Mouse (Mus musculus) spleen, postnatal 14 days (tissue): ENCODE results near the gene Pgls.

ENCODE experiments used
- DNase-seq, 2 experiments: peaks; one replicate each; pipeline ENCODE4 v3.0.0; 2021 to 2022; ENCODE audit warnings: low spot score in 2 of 2

Gene Pgls

DNA sequence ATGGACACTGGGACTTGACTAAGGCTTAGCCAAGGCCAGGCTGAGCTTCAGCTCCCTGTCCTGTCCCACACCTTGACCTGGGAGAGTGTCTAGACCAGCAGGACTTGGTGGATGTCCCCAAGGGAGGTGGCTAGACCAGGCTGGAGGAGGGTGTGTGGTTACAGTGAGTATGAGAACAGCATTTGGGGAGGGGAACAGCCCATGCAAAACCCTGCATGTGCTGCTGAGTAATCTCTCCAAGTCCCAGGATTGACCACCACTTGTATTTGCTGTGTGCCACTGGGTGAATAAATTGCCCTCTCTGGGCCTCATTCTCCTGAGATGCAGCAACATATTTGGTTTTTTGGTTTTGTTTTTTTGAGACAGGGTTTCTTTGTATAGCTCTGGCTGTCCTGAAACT is 6.4 kb downstream of the Pgls start:
- no peak for DNase-seq

DNA sequence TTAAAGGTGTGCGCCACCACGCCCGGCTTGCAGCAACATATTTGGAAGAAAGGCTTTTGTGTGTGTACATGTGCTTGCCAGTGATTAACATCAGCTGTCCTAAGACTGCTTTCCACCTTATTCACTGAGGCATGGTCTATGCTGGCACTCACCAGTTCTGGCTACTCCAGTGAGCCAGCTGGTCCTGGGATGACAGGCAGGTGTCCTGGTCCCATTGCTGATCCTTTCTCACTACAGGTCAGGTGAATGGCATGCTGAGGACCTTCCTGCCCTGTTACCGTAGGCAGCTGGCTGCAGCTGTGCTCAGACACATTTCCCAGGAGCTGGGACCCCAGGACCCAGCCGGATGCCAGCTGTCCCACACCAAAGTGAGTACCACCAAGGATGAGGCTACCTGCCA is 6.9 kb downstream of the Pgls start:
- no peak for DNase-seq

DNA sequence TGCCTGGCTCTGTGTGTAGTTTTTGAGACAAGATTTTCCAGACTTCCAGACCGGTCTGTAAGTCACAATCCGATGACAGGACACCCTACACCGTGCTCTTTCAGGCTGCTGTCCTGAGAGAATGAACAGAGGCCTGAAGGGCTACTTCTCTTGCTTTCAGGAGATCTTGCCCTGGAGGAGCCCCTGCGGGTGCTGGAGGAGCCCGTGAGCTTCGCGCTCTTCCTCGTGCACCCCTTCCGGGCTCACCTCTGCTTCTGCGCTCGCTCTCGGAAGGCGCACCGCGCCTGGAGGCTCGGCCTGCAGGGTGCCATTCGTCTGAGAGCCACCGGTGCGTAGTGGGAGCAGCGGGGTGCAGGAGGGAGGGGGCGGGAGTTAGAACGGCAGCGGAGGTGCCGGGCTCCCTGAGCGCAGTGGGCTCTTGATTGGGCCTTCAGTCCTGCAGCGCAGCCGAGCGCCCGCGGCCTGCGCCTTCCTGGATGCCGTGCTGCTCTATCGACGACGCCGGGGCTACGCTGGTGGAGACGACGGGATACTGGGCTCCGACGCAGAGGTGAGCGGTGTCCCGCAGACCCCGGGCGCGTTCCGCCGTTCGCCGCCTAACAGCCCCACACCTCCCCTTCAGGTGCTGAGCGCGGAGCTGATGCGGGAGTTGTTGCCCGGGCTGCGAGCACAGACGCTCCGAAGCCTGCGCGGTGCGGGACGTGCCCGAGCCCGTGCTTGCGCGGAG is 10.1 kb downstream of the Pgls start:
- DNase-seq: no peak

DNA sequence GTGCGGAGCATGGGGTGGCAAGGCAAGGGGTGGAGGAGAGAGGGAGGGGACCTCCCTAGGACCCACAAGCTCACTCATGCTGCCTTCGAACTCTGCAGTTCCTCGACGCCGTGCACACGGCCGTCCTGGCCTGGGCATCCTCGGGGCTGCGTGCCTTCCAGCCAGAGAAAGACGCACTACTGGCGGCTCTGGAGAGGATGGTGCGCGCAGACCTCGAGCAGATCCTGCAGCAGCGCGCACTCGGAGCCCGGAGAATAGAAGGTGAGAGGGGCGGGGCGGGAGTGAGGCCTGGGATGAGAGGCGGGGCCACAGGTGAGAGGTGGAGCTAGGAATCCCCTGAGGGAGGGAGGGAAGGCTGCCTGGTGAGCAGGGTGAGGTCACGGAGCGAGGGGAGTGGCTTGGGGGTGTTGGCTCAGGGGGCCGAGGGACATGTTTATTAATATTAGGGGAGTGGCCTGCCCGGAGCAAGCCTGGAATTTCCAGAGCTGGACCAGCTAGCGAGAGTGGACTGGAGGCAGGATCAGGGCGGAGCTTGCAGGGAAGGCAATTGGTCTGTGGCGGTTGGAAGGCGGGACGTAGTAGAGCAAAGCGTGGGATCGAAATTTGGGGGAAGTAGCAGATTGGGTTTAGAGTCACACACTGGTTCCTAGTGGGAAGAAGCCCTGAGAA is 10.8 kb downstream of the Pgls start:
- DNase-seq: no peak

DNA sequence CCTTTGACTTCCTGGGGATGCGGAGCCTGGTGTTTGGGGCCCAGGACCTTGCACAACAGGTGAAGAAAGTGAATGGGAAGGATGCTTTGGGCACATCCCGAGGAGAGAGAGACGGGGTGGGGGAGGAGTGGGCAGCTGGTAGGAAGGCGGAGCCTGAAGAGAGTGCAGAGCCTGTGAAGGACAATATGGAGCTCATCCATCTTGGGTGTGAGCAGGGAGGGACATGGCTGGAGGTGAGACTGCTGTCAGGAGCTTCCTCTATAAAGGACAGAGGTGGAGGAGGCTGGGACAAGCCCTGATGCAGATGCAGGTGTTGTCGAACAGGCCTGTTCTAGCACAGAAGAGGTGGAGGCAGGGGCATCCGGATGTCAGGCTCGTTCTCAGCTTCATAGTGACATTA is 12.0 kb downstream of the Pgls start:
- DNase-seq: no peak

DNA sequence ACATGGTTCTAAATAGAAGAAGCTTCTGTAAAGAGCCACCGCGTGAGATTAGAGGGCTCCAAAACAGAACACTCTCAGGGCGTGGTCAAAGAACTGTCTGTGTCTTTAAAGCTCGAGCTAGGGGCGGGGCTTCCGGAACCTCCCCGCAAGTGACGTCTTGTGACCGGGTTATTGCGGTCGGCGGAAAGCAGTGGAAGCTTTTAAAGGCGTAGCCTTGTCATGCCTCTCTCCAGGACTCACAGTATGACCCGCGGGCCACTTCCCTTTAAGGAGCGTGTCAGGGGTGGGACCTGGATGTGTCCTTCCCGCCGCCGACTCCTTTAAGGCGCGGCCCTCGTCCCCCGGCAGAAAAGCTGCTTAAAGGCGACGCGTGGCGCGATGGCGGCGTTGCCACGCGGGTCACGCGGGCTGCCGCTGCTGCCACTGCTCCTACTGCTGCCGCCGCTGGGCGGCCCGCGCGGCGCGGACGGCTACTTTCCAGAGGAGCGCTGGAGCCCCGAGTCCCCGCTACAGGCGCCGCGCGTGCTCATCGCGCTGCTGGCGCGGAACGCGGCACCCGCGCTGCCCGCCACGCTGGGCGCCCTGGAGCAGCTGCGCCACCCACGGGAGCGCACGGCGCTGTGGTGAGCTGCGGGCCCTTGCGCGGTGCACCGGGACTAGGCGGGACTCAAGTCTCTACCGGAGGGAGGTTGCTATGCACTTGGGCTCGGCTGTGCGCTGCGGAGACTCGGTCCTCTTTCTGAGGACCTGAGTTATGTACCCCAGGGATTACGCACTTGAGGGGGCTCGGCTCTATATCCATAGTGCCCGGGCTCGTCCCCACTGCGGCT is 19.1 kb downstream of the Pgls start, which contains the start of gene Colgalt1:
Gene Colgalt1, plus strand, starts transcription at position 177 of the 830 bp plus-strand sequence.
- DNase-seq: peak; percentile 90 to 94

DNA sequence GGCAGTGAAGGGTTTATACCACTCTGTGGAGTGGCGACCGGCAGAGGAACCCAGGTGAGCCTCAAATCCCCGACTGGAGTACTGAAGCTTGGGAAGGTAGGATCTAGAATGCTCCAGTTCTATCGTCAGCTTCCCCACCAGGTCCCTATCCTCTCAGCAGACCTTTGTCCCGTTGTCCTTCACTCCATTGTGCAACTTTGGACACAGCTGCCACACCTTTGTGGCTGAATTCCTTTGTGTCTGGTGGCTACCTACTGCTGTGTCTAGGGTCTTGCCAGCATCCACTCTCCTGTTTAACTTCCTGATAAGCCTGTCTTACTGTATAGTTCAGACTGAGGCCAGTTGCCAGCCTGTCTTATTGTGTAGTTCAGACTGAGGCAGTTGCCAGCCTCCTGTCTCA is 20.2 kb downstream of the Pgls start:
- DNase-seq: no peak

DNA sequence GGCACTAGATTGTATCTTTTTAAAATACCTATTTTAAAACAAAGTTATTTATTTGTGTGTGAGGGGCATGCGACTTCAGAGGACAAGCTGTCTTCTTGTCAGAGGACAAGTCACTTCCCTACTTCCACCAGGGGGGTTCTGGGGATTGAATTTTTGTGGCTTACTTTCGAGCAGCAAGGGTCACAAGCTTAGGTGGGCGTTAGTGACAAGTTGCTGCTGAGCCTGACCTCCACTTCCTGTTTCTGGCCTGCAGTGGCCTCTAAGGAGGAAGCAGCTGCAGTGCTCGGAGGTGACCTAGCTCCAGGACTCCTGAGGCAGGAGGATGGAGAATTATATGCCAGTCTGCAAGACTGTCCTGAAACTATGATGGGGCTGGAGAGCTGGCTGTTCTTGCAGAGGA is 21.4 kb downstream of the Pgls start:
- no peak for DNase-seq

DNA sequence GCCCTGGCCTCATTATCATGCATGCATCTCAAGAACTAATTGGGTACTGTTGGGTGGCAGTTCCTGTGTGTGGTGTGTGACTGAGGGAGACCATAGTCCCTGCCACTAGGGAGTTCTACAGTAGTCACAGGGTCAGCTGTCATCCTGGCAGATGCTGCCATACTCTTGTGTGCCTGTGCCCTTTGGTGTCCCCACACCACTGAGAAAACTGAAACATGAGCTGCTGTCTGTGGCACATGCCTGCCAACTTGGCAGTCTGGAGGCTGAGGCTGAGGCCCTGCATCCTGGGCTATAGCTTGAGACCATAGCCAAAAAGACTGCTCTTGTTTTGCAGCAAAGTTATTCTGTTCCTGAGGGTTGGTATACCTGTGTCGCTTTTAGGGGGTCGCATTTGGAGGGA is 27.8 kb downstream of the Pgls start:
- DNase-seq: no peak

DNA sequence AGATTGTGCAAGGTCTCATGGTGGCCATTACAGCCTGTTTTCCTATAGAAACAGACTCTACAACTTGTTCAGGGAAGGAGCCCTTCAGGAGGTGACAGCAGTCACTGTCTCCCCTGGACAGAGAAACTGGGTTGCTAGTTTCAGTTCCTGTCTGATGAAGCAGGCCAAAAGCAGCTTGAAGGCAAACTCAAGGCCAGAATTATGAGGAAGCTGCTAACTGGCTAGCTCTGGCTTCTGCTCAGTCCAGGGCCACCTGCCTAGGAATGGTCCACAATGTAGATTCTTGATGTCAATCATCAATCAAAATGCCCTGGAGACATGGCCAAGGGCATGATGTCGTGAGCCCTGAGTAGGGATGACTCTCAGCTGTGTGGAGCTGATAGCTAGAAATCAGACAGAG is 33.1 kb downstream of the Pgls start:
- no peak for DNase-seq

DNA sequence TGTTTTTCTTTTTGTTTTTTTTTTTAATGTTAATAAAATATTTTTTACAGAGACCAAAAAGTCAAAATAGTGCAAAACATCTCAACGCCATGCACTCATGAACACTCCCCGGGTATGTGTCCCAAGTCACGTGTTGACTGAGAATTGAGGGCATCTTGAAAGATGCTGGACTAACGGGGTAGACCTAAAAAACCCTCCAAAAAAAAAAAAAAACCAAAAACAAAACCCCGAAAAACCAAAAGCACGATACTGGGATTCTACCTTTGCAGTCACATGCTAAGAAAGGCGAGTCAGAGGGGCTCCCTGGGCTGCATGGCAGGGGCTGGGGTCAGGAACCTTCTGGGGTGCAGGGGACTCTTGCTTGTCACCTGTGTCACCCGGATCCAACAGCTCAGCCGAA is 34.8 kb downstream of the Pgls start:
- no peak for DNase-seq

DNA sequence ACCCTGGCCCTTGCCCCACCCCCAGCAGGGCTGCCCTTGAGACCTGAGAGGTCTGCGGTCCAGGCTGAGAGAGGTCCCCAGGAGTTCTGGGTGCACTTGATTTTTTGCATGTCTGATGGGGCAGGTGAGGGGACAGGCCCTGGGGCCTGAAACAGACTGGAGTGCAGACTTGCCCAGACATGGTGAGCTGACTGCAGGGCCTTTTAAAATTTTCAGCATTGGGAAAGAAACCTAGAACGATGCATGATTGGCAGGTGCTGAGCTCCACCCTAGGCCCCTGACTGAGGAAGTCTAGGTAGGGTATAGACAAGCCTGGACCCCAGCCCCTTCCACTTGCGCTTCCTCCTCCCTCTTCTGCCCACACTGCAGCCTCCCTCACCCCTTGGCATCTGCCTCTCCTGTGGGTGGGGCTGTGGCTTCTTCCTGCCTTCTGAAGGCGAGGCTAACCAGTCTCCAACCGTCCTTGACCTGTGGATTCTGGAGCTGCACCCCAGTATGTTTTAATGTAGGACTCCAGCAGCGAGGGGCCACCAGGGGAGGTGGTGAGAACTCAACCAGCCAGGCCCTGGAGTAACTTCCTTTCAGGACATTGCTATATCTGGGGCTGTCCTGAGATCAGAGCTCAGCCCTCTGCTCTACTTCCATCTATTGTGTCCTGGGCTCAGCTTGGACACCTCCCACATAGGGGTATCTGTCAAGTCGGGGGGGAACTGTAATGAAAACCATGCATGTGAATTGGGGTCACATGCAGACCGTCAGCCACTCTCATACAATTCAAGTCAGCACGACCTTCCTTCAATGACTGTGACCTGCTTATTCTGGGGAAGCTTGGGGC is 35.5 kb downstream of the Pgls start:
- no peak for DNase-seq

DNA sequence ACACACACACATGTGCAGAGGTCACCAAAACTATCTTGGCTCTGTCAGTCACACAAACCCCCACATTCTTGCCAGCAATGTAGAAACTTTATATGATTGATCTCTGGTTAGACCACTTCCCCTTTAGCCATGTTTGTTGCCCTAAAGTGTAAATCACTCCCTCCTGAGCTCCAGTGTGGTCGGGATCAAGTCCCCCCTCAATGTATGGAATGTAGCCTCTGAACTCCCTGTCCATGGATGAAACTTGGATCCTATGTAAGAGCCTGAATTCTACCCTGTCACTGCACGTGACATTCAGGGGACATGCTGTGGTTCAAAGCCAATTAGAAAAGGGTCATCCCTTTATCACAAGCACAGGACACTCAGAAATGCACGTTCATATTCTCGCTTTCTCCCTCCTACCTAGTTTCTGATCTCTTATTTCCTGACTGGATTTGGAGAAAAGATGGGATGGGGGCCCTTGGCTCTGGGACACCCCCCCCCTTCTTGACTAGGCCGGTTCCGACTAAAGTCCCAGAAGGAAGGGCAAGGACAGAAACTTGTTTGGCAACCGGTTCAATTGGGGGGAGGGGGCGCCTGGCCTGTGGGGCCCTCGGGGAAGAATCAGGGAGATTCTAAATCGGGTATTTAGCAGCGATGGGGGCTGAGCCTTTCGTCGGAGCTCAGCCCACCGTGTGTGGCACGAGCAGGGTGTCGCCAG is 36.6 kb downstream of the Pgls start:
- no peak for DNase-seq

DNA sequence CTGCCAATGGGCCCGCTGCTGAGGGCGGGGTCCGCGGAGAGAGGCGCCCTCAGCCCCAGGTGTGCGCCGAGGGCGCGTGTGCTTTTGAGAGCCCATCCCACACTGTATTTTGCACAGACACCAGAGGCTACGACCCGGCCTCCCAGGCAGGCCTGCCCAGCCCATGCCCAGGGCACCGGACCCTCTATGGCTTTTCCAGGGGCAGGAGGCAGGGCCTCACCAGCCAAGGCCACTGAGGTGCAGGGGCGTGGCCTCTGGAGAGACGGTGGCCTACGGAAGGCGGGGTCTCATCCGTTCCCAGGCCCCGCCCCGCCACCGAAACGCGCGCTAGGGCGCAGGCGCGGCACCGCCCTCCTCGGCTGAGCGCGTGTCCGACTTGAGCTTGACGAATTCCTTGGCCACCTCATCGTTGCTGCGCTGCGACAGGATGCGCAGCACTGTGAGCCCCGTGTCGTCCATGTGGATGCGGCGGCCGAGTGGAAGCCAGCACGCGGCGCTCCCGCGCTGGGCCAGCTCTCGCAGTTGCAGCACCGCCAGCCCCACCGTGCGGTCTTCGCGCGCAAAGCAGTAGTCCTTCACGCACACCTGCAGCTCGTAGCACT is 37.2 kb downstream of the Pgls start:
- DNase-seq: peak; percentile 87

DNA sequence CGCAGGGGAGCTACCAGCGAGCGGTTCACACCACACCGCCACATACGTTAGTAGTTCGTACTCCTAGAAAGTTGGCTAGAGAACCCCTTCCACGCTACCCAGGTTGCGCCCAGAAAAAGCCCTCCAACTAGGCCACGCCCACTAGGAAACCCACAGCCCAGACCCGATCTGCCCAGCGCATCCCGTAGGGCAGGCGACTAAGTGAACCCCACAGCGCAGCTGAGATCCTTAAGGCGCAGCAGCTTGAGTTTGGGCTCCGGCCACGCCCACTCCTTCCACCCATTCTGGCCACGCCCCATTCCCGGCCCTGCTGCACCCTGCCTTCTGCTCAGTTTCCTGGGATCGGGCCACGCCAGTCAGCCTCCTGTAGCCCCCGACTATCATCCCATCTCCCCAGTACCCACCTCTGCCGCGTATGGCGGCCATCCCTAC is 37.8 kb downstream of the Pgls start:
- no peak for DNase-seq

DNA sequence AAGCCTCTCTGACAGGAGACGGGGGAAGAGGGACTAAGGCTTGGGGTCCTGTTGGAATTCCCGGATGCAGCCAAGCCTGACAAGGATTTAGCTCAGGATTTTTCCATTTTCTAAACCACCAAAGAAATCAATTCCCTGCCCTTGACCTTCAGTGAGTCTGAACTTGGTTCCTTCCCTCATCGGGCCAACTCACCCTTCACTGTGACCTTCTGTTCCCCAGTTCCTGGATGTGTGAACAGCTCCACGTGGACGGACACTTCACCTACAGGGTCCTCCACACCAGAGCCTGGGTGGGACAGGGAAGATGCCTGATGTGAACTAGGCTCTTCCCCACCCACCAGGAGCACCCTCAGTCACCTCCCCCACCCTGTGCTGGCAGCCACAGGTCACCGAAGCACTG is 38.8 kb downstream of the Pgls start:
- DNase-seq: no peak

DNA sequence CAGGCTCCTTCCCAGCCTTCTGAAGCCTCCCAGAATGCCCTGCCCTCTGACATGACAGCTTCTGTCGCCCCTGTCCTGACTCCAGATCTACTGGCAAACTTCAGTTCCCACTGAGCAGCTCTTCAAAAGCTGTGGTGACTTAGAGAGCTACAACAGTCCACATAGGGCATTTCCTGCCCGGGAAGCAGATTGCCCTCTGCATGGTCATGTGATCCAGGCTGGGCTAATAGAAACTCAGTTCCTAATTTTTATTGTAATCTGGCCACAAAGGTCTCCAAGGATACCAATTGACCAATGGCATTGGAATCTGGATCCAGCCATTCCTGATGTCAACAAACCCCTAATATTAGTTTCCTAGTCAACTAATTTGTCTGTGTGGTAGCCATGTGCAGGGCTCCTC is 39.9 kb downstream of the Pgls start:
- DNase-seq: no peak

DNA sequence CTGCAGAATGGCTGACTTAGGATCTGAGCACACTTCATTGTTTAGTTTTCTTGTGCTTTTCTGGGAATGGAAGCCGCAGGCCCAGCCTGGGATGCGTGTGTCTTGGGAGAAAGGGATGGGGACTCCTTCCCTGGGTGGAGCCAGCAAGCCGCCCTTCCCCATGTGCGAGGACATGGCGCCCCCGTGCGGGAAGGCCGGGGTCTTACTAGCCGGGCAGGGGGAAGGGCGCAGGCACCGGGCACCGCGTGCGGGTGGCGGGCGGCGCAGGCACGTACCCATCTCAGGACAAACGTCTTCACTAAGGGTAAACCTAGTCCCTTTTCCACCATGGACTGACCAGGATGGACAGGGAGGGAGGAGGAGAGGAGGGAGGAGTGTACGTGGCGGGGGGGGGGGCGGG is 41.2 kb downstream of the Pgls start:
- peak; percentile 60 to 75 for DNase-seq

DNA sequence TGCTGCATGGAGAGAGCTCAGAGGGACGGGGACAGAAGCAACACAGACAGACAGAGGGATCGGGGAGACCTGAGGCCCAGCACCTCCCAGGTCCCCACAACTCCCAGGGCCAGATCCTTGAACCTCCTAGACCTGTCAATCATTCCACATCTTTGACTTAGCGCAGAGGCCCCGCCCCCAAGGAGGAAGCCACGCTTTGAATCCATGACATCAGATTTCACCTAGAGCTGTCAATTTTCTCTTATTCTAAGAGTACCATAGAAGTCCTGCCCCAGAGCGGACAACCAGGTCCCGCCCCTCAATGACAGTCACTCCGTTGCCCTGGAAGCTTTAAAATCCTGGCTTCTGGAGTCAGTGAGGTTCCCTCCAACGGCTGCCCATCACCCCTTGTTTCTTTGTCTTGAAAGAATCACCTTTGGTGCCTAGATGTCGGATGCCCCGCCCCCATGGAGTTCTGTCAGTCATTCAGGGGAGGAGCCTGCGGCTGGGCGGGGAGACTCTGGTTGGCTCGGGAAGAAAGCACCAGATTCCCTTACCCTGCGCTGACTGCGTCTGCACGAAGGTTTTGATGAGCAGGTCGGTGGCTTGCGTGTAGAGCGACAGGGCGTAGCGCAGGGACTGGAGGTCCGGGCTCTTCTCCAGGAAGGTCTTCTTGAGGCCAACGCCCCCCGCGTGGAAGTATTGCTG is 42.1 kb downstream of the Pgls start:
- DNase-seq: peak in 1 of 2 experiments; percentile 40
